Mouse (Mus musculus): ENCODE results near the gene Tmem28.

The Tmem28 gene
- long read RNA-seq, experiment 1, partial matches to known transcripts: 0 of 1 reads
- long read RNA-seq, experiment 1, other reads (novel, unspliced or antisense): 1 of 1 reads
- long read RNA-seq, experiment 2, partial matches to known transcripts: 0 of 1 reads
- long read RNA-seq, experiment 2, other reads (novel, unspliced or antisense): 1 of 1 reads

- intact Hi-C loops (cut with DNase I): no loop called here
Observed at GRCm38 (mm10) chrX:99820790-99821395, at the start of gene Tmem28. Gene Tmem28 (plus strand): TSS chrX:99821021.

DNA sequence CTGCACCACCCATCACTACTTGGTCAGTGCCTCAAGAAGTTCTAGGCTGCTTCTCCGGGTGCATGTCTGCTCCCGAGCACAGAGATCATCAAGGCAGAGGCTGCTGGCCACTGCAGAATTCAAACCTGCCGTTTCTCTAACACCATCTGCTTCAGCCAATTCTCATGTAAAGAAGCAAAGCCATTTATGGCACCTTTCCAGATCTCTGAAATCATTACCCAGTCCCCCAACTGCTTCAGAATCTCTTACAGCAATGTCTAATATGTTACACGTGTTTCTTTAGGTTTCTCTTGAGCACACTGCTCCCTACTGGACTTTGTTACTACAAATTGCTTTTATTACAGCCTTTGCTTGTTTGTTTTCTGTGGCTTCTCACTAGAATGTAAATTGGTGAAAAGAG lies 40.5 kb upstream of the Tmem28 start:
- intact Hi-C loops (cut with DNase I): no loop called here

- intact Hi-C loops (cut with DNase I): no loop called here
Observed at GRCm38 (mm10) chrX:99808375-99808774, 12.4 kb upstream of the Tmem28 start.

GRCm38 (mm10) chrX:99819395-99819935 lies 1.4 kb upstream of the Tmem28 start:
- intact Hi-C loops (cut with DNase I): no loop called here

GRCm38 (mm10) chrX:99819936-99820789 lies 658 bp upstream of the Tmem28 start:
- intact Hi-C loops (cut with DNase I): no loop called here

DNA sequence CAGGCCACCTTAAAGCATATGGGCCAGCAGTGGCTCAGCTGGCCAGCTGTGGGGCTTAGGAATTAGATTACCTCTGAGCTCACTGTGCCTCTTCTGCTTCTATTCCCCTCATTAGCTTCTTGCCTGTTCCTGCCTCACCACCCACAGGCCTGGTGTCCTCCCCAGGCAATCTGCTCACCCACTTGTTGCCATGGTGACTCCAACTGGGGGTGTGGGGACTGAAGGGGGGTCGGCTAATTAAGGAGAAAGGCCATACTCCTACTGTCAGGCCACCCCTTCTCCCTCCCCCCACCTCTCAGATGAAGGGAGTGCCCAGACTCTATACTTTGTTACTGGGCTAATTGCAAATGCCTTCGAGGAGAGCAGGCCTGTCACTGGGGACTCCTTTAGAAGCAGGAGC lies 21.3 kb downstream of the Tmem28 start:
- intact Hi-C loops (cut with DNase I): no loop called here

- intact Hi-C loops (cut with DNase I): loop anchor here (2.0 to 5.0 kb wide), 2 partner anchors 124 to 542 kb away; partner anchors contain the start of gene Eda
Observed at GRCm38 (mm10) chrX:99853261-99853741, 32.5 kb downstream of the Tmem28 start.

GRCm38 (mm10) chrX:99853834-99854233 lies 33.0 kb downstream of the Tmem28 start:
- intact Hi-C loops (cut with DNase I): loop anchor here (2.0 to 5.0 kb wide), 3 partner anchors 123 to 627 kb away; partner anchors contain the start of gene Eda

GRCm38 (mm10) chrX:99872228-99872627 lies 51.4 kb downstream of the Tmem28 start:
- intact Hi-C loops (cut with DNase I): no loop called here

DNA sequence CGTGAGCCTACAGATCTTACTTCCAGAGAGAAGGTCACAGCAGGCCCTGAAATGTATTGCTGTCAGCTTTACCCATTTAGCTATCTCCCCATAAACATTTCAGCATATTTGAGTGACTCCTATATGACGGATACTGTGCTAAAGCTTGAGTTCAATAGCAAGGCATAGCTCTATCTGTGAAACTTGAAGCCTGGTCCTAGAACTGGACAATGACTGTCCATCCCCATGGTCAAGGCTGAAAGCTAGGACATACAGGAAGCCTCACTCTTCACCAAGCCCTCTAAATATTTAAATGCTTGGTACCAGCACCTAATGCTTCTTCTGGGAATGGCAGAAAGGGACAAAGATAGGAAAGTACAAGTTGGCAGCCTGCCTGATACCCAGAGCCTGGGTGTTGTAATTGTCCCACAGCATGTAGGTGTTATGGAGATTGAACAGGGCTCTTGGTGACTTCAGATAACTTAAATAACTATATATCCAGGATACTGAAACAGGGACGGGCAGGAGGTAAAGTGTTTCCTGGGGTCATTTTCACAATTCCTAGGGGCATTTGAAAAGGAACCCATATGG lies 51.9 kb downstream of the Tmem28 start:
- intact Hi-C loops (cut with DNase I): no loop called here

DNA sequence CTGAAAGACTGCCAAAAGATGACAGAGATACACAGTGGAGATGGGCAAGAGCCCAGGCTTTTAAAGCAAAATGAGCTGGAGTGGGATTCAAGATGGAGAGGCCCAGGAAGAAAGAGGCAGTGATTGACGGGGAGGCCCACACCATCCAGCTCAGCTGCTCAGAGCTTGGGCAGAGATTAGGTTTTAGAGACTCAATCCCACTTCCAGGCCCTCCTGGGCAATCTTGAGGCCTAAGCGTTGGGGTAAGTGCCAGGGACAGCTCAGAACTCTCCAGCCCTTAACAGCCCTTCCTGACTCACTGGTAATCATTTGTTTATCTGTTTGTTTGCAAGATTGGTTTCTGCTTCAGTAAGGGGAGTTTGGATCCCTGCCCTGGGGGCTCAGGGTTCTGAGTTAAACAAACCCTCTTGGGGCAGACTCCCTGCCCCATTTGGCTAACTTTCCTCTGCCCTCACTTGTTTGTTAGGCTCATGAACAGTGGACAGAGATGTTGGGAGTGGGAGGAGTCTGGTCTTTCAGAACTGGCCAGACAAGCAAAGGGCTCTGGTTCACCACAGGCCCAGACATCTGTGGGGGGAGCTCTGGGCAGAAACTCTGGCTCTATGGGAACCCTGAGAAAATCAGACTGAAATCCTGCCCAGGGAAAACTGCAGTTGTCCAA lies 52.6 kb downstream of the Tmem28 start:
- intact Hi-C loops (cut with DNase I): no loop called here

DNA sequence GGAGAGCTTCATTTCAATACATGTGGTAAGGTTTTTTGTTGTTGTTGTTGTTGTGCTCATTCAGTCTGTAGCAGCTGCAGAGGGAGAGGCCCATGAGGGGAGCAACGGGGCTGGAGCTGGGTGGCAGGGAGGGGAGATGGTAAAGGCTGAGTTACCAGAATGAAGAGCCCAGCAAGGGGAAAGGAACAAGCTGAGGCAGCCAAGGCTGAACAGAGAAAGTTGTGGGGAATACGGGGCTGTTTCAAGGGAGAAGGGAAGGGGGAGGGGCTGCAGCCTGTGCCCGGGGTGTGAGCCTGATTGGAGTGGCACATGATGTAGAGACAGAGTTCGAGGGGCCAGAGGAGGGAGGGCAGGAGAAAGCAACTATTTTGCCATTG lies 53.1 kb downstream of the Tmem28 start:
- intact Hi-C loops (cut with DNase I): no loop called here

- intact Hi-C loops (cut with DNase I): no loop called here
Observed at GRCm38 (mm10) chrX:99876781-99877180, 56.0 kb downstream of the Tmem28 start.

DNA sequence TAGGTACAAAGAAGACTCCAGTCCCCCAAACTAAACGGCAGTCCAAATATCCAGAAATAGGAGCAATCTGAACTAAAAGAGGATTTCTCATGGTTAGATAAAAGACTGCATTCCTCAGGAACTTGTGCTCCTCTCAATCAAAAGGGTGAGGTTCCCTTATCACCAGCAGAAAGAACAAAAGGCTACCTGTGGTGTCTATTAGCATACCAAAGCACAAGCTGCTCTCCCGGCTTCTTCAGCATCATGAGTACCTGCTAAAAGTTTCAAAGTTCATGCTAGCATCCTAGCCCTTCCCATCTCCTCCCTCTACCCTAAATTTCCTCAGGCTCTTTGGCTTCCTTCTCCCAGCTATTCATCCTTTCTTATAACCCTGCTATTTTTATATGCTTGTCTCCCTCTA lies 62.6 kb downstream of the Tmem28 start:
- intact Hi-C loops (cut with DNase I): no loop called here
